Mouse (Mus musculus) heart, adult 18-20 months (tissue): ENCODE results near the gene Mindy1. TPM values are rescaled to one million over a fixed set of nuclear protein-coding genes. Genes with fewer than 3 reads are reported as not detected.

Experiments used
- DNase-seq, 2 experiments: peaks; one replicate each; pipeline ENCODE4 v3.0.0; 2021 to 2022; ENCODE audit warnings: mixed read lengths in 1 of 2
- total RNA-seq, 2 experiments: library from RNA; stranded (reverse); gene quantifications; 2 replicates each; pipeline ENCODE4 v1.2.3; 2021

The Mindy1 gene
- total RNA-seq, 2 experiments from 2014 or later, result 19.1 to 23.2 TPM

DNA sequence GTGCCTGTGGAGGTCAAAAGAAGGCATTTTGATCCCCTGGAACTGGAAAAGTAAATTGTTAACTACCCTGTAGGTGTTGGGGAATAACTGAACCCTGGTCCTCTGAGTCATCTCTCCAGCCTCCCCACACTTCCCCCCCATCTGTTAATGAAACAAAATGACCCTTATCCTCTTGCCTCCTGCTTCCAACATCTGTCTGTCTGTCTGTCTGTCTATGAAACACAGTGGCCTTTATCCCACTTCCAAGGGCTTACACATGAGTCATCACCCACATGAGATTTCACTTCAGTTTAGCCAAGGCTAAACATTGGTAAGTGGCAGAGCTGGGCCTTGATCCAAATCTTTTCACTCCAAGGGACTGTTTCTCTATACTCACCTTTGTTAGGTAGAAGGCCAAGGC, 13.3 kb upstream of the Mindy1 start:
- no peak for DNase-seq

DNA sequence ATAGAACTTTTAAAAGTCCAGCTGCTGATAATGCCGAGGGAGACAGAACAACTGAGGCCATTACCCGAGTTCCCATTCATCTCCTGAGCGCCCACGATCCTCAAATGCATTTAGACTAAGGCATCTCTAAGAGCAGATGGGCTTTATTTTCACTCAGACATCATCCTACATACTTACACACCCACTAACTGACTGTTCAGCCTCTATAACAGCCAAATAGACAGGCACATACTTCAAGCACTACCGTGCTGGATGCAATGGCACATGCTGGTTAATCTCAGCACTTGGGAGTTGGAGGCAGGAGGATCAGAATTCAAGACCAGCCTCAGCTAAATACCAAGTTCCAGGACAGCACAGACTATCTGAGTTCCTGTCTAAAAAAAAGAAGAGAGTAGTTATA, 11.4 kb upstream of the Mindy1 start:
- DNase-seq, result no peak

DNA sequence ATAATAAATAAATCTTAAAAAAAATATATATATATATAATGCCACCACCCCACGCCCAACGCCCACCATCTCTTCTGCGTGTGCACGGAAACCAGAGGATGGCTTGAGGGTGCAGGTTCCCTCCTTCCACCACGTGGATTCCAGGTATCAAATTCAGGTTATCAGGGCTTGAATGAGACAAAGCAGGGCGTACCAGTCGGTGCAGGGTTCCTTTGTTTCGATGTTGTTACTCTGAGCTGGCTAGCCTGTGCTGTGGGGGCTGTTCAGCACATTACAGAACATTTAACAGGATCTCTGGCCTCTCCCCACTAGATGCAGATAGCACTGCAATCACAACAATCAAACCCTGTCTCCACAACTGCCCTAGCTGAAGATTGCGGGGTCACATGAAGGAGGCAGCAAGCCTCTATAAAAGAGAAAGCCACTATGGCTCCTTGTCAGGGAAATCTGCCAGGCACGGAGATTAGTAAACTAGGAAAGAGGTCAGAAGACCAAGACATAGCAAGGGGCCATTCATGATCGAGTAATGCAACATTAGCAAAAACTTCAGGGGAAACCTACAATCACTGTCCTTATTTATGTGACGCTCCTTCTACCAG, 10.3 kb upstream of the Mindy1 start:
- no peak for DNase-seq

DNA sequence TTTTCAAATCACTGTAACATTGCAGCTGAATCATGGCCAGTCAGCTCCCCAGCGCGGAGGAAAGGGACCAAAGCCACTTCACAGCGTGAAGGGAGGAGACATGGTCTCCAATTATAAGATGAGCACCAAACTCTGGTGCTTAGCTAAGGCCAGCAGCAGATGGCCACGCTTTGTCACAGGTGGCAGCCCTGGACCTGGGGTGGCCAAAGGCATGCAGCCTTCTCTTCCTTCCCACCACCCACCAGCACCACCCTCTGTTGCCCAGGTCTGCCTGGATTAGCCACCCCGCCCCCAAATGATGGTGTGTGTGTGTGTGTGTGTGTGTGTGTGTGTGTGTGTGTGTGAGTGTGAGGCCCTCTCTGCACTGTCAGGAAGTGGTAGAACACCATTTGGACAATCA, 7.7 kb upstream of the Mindy1 start:
- no peak for DNase-seq

DNA sequence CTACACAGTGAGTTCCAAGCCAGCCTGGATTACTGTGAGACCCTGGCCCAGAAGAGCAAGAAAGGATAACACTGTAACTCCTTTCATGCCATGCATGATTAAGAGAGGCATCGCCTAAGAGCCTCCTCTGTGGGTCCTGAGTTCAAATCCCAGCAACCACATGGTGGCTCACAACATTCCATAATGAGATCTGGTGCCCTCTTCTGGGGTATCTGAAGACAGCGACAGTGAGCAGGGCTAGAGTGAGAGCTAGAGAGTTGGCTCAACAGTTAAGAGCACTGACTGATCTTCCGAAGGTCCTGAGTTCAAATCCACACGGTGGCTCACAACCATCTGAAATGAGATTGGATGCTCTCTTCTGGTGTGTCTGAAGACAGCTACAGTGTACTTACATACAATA, 6.7 kb upstream of the Mindy1 start:
- DNase-seq, result no peak

DNA sequence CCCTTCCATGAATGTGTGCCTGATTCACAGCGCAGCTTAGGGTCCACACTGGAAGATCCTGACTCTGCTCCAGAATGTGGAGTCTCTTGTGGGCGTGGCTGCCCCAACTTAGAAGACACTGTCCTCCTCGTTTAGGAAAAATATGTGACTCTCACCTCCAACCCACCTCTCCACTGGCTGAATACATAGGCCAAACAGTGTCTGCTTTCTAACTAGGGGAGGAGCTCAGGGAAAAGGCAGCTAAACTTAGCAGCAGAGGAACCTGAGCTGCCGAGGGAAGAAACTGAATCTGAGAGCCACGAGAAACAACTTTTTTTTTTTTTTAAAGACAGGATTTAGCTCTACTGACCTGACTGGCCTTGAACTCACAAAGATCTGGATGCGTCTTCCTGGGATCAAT, 6.0 kb upstream of the Mindy1 start:
- DNase-seq, result no peak

DNA sequence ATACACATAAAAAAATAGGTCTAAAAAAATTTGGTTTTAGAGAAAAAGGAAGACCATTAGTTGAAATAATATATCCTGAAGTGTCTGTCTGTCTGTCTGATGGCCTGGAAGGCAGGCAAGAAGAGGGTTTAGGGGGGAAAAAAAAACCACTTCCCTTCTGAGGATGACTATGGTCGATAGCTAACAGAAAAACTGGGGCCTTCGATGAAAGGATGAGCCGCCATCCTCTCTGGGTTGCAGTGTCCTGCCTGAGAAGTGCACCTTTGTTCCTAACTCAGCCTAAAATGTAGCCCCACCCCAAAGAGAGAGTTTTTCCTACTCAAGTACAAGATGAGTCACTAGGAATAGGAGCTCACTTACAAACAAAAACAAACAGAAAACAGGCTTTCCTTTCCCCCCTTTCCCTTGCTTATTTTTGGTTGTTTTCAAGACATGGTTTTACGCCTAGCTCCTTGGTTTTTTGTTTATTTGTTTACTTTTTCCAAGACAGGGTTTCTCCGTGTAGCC, 4.7 kb upstream of the Mindy1 start:
- DNase-seq, result no peak

DNA sequence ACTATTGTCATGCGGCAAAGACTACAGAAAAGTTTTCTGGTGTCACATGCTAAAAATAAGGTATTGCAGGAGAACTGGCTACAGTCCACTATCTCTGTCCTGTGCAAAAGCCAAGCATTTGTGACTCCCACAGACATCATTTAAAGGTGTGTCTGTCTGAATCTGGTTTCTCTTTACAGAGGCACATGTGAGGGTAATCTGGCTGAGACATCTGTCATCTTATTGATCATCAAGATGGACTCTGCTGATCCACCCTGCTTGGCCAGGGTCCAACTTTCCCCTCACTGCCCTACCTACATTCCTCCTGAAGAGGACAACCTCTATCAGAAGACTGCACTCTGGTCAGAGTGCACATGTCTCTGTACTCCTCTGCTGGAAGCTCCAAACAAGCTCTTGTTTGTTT, 4.0 kb upstream of the Mindy1 start:
- peak; percentile 48 to 56 for DNase-seq

DNA sequence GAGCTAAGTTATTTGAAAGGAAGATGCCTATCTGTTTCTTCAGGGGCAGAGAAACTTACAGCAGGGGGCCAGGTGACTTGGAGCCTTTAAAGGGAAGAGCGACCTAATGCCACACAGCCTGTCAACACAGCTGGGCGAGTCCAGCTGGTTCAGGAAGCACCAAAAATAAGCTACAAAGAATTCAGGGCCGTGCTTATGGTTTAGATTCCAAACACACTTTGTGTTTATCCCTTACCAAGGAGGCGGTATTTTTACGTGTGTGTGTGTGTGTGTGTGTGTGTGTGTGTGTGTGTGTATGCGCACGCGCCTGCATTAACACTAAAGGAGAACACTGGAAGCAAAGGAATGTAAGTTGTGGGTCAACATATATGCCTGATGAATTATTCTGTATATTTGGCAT, 398 bp upstream of the Mindy1 start:
- DNase-seq, result peak in 1 of 2 experiments; percentile 58

DNA sequence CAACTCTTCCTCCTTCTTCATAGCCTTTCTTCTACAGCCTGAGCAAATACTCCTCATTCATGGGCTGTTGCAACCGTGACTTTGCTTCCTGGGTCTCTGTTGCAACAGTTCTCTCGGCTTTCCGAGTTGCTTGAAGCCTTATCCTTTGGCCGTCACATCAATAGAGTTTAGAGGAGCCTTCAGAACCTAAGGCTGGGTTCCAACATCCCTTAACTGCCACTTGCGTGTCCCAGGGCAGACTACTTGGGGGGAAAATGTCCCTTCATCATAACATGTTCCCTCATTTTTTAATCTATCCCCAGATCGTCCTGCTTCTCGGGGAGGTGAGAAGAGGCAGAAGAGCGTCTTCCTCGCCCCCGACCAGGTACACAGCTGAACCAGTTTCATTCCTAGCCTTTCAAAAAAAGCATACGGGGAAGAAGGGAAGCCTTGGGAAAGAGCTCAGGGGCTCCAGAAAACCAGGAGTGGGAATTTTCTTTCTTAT, 1.3 kb downstream of the Mindy1 start:
- DNase-seq, result peak; percentile 66 to 73

DNA sequence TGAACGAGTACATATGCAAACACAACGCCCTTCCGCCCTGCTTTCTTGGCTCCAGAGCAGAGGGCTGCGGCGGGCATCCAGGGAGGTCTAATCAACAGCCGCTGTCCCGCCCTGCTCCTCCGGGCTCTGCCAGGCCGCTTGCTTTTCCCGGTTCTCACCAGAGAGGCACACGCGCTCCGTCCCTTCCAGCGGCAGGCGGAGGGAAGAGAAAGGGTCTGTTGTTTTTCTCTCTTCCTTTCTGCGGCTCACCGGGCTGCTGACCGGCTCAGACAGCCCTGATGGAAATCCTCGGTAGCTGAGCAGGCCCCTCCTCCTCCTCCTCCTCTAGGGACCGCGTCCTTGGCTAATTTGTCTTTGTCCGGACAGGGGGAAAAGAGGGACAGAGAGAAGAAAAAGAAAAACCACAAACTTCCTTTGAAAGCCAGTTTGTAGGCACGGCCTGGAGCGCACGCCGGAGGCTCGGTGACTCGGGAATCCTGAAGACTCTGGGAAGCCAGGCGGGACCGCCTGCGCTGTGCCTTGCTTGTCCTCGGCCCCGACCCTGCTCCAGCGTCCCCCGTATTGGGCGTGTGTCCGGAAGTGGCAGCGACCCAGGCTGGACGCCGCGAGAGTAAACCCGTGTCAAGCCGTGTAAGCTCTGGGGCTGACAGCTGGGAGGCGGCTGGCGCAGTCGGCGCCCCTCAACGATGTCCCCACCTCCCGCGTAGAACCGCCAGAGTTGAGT, 1.9 kb downstream of the Mindy1 start:
- peak; percentile 90 for DNase-seq

DNA sequence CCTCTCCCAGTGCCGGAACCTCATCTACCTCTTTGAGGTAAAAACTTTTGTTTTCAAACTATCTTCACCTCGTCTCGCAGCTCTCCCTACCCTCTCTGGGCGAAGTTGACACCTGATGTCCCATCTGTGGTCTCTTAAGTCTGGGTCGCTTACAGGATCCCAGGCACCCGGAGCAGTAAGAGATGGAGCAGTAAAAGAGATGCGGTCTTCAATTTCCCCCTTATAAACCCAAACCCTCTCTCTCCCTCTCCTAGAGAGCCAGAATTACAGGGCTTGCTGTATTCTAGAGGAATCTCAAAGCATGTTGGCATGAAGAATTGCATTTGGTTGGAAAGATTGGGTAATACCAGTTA, 2.4 kb downstream of the Mindy1 start:
- no peak for DNase-seq

DNA sequence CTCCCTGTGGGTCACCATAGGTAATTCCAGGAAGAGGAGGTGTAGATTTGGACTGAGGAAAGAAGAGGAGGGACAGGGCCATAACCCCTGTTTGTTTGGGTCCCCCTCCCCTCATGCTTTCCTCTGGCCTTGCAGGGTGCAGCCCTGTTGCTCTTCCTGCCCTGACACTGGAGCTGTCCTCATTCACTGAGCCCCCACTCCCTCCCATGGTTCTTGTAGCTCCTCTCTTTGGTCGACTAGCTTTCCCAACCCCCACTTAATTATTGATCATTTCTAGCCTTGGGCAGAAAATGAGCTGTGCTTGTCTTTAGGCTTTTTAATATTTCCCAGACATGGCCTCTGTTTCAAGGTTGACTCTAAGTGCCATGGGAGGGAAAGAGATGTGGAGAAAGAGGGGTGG, 2.9 kb downstream of the Mindy1 start:
- DNase-seq, result no peak

DNA sequence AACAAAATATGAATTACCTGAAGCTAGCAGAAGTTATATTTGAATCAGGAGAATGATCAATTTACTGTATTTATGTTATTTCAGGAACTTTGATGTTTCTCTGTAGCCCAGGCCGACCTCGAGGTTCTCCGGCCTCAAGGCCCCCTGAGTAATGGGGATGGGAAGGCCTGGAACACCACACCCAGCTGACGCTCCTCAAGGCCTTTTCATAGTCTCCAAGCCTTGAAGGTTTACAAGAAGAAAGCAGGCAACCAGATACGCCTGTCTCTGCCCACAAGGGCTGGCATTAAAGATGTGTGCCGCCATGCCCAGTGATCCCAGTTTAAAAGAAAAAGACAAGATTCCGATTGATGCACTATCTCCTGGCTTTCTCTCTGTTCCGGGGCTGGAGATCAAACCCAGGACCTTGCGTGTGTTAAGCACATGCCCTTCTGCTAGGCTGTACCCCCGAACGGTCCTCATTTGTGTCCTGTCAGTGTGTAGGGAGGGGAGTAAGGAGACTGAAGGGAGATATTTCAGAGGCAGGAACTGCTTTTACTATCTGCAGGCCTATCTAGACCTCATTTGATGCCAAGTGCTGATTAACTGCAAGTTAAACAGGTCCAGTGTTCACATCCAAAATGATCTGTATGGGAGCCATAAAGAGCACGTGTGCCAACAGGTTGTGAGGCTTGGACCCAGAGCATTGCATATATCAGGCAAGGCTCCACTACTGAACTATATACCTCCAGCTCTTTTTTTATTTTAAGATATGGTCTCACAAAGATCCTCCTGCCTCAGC, 3.5 kb downstream of the Mindy1 start:
- no peak for DNase-seq

DNA sequence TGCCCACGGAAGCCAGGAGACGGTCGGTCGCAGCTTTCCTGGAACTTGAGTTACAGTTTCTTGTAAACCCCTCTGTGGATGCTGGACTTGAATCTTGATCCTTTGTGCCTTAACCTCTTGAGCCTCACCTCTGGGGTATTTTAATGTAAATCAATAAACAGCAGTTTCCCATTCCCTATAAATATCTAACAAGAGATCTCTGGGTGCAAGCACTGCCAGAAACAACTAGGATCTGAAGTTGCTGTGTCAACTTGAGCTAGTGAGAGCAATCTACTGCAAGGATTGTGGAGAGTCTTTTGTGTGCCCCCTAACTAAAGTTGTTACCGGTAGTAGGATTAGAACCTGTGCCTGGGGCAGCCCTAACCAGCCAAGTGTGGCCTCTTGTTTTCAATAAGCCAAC, 4.2 kb downstream of the Mindy1 start:
- no peak for DNase-seq

DNA sequence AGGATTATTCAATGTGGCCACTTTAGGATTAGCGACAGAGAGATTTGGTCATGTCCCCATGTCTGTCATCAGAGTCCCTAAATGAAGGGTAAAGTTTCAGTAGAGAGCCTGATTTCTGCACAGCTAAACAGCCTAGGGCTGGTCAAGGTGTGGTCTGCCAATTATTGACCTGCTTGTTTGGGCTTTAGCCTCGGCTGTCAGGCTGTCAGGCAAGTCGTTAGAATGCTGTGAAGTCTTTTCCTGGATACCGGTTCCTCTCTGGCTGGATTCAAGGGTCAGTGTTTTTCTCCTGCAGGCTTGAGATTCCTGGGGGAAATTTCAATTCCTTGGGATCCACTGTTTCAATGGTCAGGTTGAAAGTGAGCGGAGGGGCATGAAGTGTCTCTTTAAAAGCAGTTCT, 4.9 kb downstream of the Mindy1 start:
- no peak for DNase-seq

DNA sequence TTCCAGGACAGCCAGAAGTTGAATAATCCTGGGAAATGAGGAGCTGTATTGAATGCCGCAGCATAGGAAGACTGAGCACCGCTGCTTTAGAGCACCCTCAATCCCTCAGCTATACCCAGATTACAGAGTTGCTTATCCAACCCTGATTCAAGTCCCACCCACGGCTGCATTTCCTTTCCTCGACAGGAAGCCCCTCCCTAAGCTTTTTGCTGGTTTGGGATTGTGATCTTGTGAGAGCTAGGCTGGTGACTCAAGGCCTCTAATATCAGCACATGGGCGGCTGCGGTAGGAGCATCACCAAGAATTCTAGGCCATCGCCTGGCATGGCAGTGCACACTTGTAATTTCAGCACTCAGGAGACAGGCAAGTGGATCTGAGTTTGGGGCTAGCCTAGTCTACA, 5.4 kb downstream of the Mindy1 start:
- peak in 1 of 2 experiments; percentile 67 for DNase-seq

DNA sequence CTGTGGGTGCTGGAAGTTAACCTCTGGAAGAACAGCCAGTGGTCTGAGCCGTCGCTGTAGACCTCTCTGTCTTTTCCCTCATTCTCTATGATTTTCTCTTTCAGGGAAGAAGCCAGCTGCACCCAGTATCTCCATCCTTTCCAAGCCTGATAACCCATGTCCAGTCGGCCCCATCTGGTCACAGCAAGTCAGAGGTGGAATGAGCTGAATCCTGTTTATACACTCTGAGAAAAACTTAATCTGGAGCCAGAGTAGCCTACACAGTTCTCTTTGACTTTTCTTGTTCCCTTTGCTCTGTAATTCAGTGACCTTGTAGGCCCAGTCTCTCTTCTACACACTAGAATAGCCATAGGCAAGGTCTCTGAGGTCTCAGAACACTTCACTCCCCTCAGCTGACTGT, 6.4 kb downstream of the Mindy1 start:
- no peak for DNase-seq

DNA sequence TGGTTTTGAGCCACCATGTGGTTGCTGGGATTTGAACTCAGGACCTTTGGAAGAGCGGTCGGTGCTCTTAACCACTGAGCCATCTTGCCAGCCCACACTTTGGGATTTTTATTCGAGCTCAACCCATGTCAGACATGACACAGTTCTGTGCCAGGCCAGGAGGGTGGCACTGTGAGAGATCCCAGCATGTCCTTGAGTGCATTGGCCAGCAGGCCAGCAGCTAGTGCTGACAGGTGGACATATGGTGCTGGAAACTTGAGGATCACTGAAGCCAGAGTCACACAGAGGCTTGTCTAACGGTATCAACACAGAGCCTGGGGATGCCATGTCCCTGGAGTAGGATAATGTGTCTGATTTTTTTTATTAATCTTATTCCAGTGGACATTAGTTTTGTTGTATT, 8.3 kb downstream of the Mindy1 start:
- DNase-seq, result no peak

DNA sequence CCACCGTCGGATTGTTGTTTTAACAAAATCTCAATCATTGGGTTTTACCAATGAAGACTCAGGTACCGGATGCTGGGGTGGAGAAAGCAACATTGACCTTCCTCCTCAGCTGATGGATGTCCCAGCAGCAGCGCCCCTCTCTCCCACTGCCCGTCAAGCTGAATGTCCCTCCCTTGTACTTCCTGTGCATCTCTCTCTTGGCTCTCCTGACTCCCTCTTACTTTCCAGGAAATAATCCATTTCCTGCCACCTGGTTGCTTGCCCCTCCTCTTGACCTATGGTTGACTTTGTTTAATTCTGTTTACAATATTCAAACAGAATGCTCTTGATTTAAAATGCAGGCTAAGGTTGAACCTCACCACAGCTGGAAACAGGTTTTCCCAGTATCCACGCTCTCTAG, 9.0 kb downstream of the Mindy1 start:
- no peak for DNase-seq

DNA sequence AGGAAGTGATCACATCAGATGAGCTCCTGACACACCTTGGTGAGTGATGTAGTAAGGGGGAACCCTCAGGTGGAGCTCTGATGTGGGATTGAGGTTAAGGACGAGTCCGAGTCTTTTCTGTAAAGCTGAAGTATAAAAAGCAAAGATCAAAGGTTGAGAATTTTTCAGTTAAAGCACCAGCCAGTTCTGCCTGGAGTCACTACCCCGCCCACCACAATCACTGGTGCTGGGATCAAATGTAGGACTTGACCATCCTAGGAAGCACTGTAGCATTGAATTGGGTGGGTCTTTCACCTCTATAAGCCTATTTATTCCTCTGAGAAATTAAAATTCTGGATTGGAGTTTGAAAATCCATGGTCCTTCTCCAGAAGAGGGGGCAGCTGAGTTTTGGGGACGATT, 9.9 kb downstream of the Mindy1 start:
- no peak for DNase-seq

DNA sequence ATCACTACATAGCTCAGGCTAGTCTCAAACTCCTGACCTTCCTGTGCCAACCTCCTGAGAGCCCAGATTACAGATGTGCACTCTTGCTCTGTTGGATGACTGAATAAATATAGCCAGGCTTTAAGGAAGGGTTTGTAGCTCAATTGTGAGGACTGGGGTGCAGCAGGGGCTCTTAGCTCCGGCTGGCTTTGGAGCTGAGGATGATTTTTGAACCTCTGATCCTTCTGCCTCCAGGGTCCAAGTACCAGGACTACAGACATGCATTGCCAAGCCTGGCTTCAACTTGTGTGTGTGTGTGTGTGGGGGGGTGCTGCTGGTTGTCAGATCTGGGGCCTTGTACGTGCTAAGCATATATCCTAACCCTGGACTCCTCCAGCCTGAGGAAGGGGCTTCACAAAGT, 11.8 kb downstream of the Mindy1 start:
- no peak for DNase-seq

DNA sequence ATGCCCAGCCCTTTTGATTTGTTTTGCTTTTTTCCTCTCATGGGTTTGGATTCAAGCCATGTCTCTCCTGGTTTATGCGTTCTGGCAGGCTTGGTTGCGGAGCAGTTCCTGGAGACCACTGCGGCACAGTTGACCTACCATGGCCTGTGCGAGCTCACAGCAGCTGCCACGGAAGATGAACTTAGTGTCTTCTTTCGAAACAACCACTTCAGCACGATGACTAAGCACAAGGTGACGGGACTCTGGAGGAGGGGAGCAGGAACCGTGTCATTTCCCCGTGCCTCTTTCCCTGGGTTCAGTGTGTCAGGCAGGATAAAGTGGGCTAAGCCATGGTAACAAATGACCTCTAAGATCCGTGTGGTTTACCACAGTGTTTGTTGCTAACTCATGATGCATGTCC, 12.4 kb downstream of the Mindy1 start:
- no peak for DNase-seq
